ENCODE assay signal across 9 mouse cellular contexts in the genomic region with DNA sequence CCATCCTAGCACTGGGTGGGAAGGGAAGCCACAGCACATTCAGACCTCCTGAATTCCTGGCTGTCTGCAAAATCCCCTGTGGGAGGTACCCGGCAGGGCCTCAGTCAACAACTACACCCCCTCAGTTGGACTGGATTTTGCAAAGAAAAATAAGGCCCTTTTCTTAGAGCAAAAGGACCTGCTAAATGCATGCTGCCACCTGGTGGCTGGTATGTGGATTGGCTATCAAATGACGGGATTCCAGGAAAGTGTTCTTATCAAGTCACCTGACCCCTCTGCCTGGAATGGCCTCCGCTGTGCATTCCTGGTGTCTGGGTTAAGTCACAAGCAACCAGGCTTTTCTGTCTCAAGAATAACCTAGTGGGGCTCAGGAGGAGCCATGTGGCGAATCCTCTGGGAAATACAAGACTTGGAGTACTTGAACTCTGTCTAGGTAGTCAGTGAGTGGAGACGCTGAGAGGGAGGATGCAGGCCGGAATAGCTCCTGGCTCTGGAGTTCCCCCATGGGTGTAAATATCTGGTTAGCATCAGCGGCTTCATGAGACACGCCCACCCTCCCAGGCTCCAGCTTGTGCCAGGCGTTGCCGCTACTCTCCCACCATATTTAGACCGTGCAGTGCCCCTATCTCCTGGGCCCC. TPM values are rescaled to one million over a fixed set of nuclear protein-coding genes. Genes with fewer than 3 reads are reported as not detected.
DNase-seq lines count a peak whose midpoint lies in the region; ATAC-seq and TF ChIP-seq lines count a peak whose summit lies in the region.
"Had no signal": no experiment of that assay in that cellular context is flagged by ENCODE, and none has a peak within 500 bp of the region (broad histone marks: within the 10 kb centered on the region; RNA-seq: fewer than 3 reads in every experiment).

No protein-coding gene starts in this region.

- no peaks in the 10 kb centered on the region for H3K9me3 ChIP-seq in heart, embryonic 15.5 days (replicated peaks)
- H3K9me3 ChIP-seq in liver, embryonic 14.5 days (ENCODE audit: control insufficient read depth, low read length) = no peaks in the 10 kb centered on the region

- TF ChIP-seq POLR2A in brain, embryonic 14.5 days (IDR thresholded peaks at IDR 0.05; ENCODE audit: borderline replicate concordance, extremely low read depth, insufficient read depth, insufficient read length, poor library complexity, severe bottlenecking) = no peak
- no peak for TF ChIP-seq POLR2A in olfactory bulb, adult 2 months (IDR thresholded peaks at IDR 0.05; ENCODE audit: insufficient read depth, low read depth, low read length)
- no peak for TF ChIP-seq POLR2A in thymus, adult 2 months (IDR thresholded peaks at IDR 0.05; ENCODE audit: control insufficient read depth, extremely low read depth, insufficient read depth, low read length, poor library complexity)

- peak overlapping the region; percentile 93 for H3K27ac ChIP-seq in heart, embryonic 15.5 days
- no peak overlapping the region for H3K27ac ChIP-seq in liver, embryonic 14.5 days
- no peak overlapping the region for H3K27ac ChIP-seq in olfactory bulb, adult 2 months (ENCODE audit: insufficient read depth, low read depth, low read length)
- no peak overlapping the region for H3K27ac ChIP-seq in thymus, adult 2 months (ENCODE audit: control insufficient read depth, insufficient read depth, low read length)

- peaks cover 36% of the 10 kb centered on the region for H3K36me3 ChIP-seq in heart, embryonic 15.5 days
- no peaks in the 10 kb centered on the region for H3K36me3 ChIP-seq in liver, embryonic 14.5 days (replicated peaks; ENCODE audit: control insufficient read depth, insufficient read depth, low read depth)
- no peaks in the 10 kb centered on the region for H3K36me3 ChIP-seq in thymus, adult 2 months (ENCODE audit: control insufficient read depth, insufficient read depth, low read length)

- peak; percentile 47 for DNase-seq in CD4-positive helper T cell, adult 2 months (ENCODE audit: low read depth, low spot score)
- DNase-seq in brain, embryonic 14.5 days (ENCODE audit: low read depth) = peak; percentile 93
- DNase-seq in kidney, postnatal 25 days = peak; percentile 85 to 89
- DNase-seq in liver, embryonic 14.5 days (ENCODE audit: low read depth in 3 of 3, low spot score in 3 of 3) = peak; percentile 55 to 83 (median 64)
- DNase-seq in thymus, adult 2 months = peak; percentile 36

- no peak for TF ChIP-seq EP300 in liver, embryonic 14.5 days (IDR thresholded peaks at IDR 0.05; ENCODE audit: low read depth)

- TF ChIP-seq CTCF in brain, embryonic 14.5 days (IDR thresholded peaks at IDR 0.05; ENCODE audit: borderline replicate concordance, extremely low read depth, insufficient read depth, insufficient read length) = peak; percentile 80; the same call in 1 of the 2 replicates
- peak; percentile 92 for TF ChIP-seq CTCF in liver, embryonic 14.5 days (IDR thresholded peaks at IDR 0.05; ENCODE audit: low read depth)
- peak; percentile 43 for TF ChIP-seq CTCF in olfactory bulb, adult 2 months (IDR thresholded peaks at IDR 0.05; ENCODE audit: insufficient read depth, low read depth, low read length)
- no peak for TF ChIP-seq CTCF in thymus, adult 2 months (IDR thresholded peaks at IDR 0.05; ENCODE audit: borderline replicate concordance, control insufficient read depth, extremely low read depth, insufficient read depth, low read length, poor library complexity)

- peak overlapping the region; percentile 20; the same call in 1 of the 2 replicates for H3K9ac ChIP-seq in heart, embryonic 15.5 days
- no peak overlapping the region for H3K9ac ChIP-seq in liver, embryonic 14.5 days (replicated peaks)

- H3K27me3 ChIP-seq in heart, embryonic 15.5 days = no peaks in the 10 kb centered on the region
- H3K27me3 ChIP-seq in liver, embryonic 14.5 days (ENCODE audit: control insufficient read depth, insufficient read depth, low read length) = no peaks in the 10 kb centered on the region
- H3K27me3 ChIP-seq in thymus, adult 2 months (ENCODE audit: control insufficient read depth, insufficient read depth, low read length) = no peaks in the 10 kb centered on the region

- peak; percentile 66 for ATAC-seq in erythroid progenitor cell, adult 5-6 weeks (replicated peaks; ENCODE audit: low FRiP score, poor library complexity, severe bottlenecking)
- peak; percentile 87 for ATAC-seq in heart, embryonic 15.5 days (replicated peaks; ENCODE audit: insufficient number of reproducible peaks, insufficient read depth, low FRiP score, low read depth)
- peak; percentile 44; the same call in 1 of the 2 replicates for ATAC-seq in liver, embryonic 14.5 days (ENCODE audit: insufficient read depth)

- H3K4me2 ChIP-seq in heart, embryonic 15.5 days = peak overlapping the region; percentile 54
- peak overlapping the region; percentile 39; the same call in 1 of the 2 replicates for H3K4me2 ChIP-seq in liver, embryonic 14.5 days (ENCODE audit: low read depth)

- H3K4me3 ChIP-seq in heart, embryonic 15.5 days = peak overlapping the region; percentile 16
- no peak overlapping the region for H3K4me3 ChIP-seq in liver, embryonic 14.5 days (ENCODE audit: insufficient read depth in 1 of 2, low read depth in 2 of 2, low read length in 2 of 2)
- no peak overlapping the region for H3K4me3 ChIP-seq in olfactory bulb, adult 2 months (ENCODE audit: insufficient read depth, low read depth, low read length)
- no peak overlapping the region for H3K4me3 ChIP-seq in thymus, adult 2 months (ENCODE audit: control insufficient read depth, insufficient read depth, low read length)
- H3K4me3 ChIP-seq: erythroblast, embryonic 14.5 days had no signal

- WGBS in heart, embryonic 15.5 days = 11% methylated on average over 11 of the region's 11 CpGs
- WGBS in liver, embryonic 14.5 days (ENCODE audit: insufficient replicate concordance) = 41% methylated on average over 11 of the region's 11 CpGs
- 41% methylated on average over 11 of the region's 11 CpGs for WGBS in olfactory bulb, adult 2 months
- 74% methylated on average over 11 of the region's 11 CpGs for WGBS in thymus, adult 2 months

- H3K4me1 ChIP-seq in heart, embryonic 15.5 days (replicated peaks) = peaks cover 23% of the 10 kb centered on the region
- H3K4me1 ChIP-seq in liver, embryonic 14.5 days (replicated peaks; ENCODE audit: control insufficient read depth in 2 of 2, insufficient read depth in 2 of 2, low read length in 1 of 2) = peaks cover 0 to 7% of the 10 kb centered on the region in 2 experiments; a peak in 2 of 4 replicates
- H3K4me1 ChIP-seq in olfactory bulb, adult 2 months (ENCODE audit: control insufficient read depth, insufficient read depth, low read length) = peaks cover 10% of the 10 kb centered on the region
- no peaks in the 10 kb centered on the region for H3K4me1 ChIP-seq in thymus, adult 2 months (replicated peaks; ENCODE audit: control insufficient read depth, insufficient read depth, low read length)

RNA-seq across cellular contexts. Expression of a gene that starts 8.2 kb away (rescaled TPM):
- polyA plus RNA-seq in brain, embryonic 14.5 days (2012; rRNA removed) = 28.0 and 36.4 TPM in 2 replicates
- total RNA-seq in erythroid progenitor cell, adult 5-6 weeks (2015; ENCODE audit: low replicate concordance) = 3.6 TPM in 1 of 2 replicates, not detected in the other
- total RNA-seq in erythroid progenitor cell, adult 5-6 weeks (2017; ENCODE audit: low replicate concordance) = not detected in 2 replicates
- polyA plus RNA-seq in heart, embryonic 15.5 days (2015; fragmentation: Nextera tagmentation; extraction: Ambion mirVana) = 84.6 and 87.1 TPM in 2 replicates
- polyA plus RNA-seq in liver, embryonic 14.5 days (2012; rRNA removed) = 5.3 and 5.5 TPM in 2 replicates
- polyA plus RNA-seq in liver, embryonic 14.5 days (2014; fragmentation: Nextera tagmentation; extraction: Ambion mirVana) = 7.3 and 9.5 TPM in 2 replicates
- polyA plus RNA-seq in olfactory bulb, adult 2 months (2012; ENCODE audit: insufficient read depth, insufficient read length, low replicate concordance, missing spikeins) = not detected in 2 replicates
- 8.0 and 10.9 TPM in 2 replicates for polyA plus RNA-seq in thymus, adult 2 months (2012; rRNA removed)
- polyA plus RNA-seq: erythroblast, embryonic 14.5 days had no signal

RNA-seq across cellular contexts. Expression of a gene that starts 38.4 kb away (rescaled TPM):
- polyA plus RNA-seq in brain, embryonic 14.5 days (2012; rRNA removed) = 1.5 and 2.2 TPM in 2 replicates
- 33.2 and 40.7 TPM in 2 replicates for total RNA-seq in erythroid progenitor cell, adult 5-6 weeks (2015; ENCODE audit: low replicate concordance)
- total RNA-seq in erythroid progenitor cell, adult 5-6 weeks (2017; ENCODE audit: low replicate concordance) = 21.6 and 26.4 TPM in 2 replicates
- 6.9 and 8.9 TPM in 2 replicates for polyA plus RNA-seq in heart, embryonic 15.5 days (2015; fragmentation: Nextera tagmentation; extraction: Ambion mirVana)
- 3.3 TPM in 2 replicates for polyA plus RNA-seq in liver, embryonic 14.5 days (2012; rRNA removed)
- 6.8 and 7.5 TPM in 2 replicates for polyA plus RNA-seq in liver, embryonic 14.5 days (2014; fragmentation: Nextera tagmentation; extraction: Ambion mirVana)
- not detected in 2 replicates for polyA plus RNA-seq in olfactory bulb, adult 2 months (2012; ENCODE audit: insufficient read depth, insufficient read length, low replicate concordance, missing spikeins)
- 4.6 and 5.9 TPM in 2 replicates for polyA plus RNA-seq in thymus, adult 2 months (2012; rRNA removed)

RNA-seq across cellular contexts. Expression of a gene that starts 40.0 kb away (rescaled TPM):
- polyA plus RNA-seq in brain, embryonic 14.5 days (2012; rRNA removed) = not detected in 2 replicates
- not detected in 2 replicates for total RNA-seq in erythroid progenitor cell, adult 5-6 weeks (2015; ENCODE audit: low replicate concordance)
- total RNA-seq in erythroid progenitor cell, adult 5-6 weeks (2017; ENCODE audit: low replicate concordance) = not detected in 2 replicates
- not detected in 2 replicates for polyA plus RNA-seq in heart, embryonic 15.5 days (2015; fragmentation: Nextera tagmentation; extraction: Ambion mirVana)
- not detected in 2 replicates for polyA plus RNA-seq in liver, embryonic 14.5 days (2012; rRNA removed)
- polyA plus RNA-seq in liver, embryonic 14.5 days (2014; fragmentation: Nextera tagmentation; extraction: Ambion mirVana) = 0.11 TPM in 1 of 2 replicates, not detected in the other
- not detected in 2 replicates for polyA plus RNA-seq in olfactory bulb, adult 2 months (2012; ENCODE audit: insufficient read depth, insufficient read length, low replicate concordance, missing spikeins)
- polyA plus RNA-seq in thymus, adult 2 months (2012; rRNA removed) = 0.26 and 0.28 TPM in 2 replicates
- polyA plus RNA-seq: erythroblast, embryonic 14.5 days had no signal

Comparison
In these comparisons a context has a peak if more than half of its experiments do, and no peak if none do; other contexts are left out.
1. DNase-seq: peak in every context shown above with its lines; median percentile 93 in brain, embryonic 14.5 days; 87 in kidney, postnatal 25 days; 64 in liver, embryonic 14.5 days; 47 in CD4-positive helper T cell, adult 2 months; 36 in thymus, adult 2 months.